Mouse (Mus musculus) stomach, embryonic 15.5 days (tissue): ENCODE results near the gene Arhgef5. TPM values are rescaled to one million over a fixed set of nuclear protein-coding genes. Genes with fewer than 3 reads are reported as not detected.

Experiments used
- ATAC-seq: fragments of 200-750 bp; cut with Nextera tagmentation; 2 replicates; pipeline ENCODE4 v1.8.0; 2017; ENCODE audit warnings: low read depth, moderate number of reproducible peaks, moderate TSS enrichment; ENCODE audit not compliant: insufficient read depth, low FRiP score
- H3K27ac ChIP-seq: fragments of 300-500 bp; sonication (generic); 2 replicates; pipeline ENCODE4 v1.5.1; 2015; ENCODE audit warnings: mild to moderate bottlenecking, inconsistent platforms
- H3K27me3 ChIP-seq: fragments of 300-500 bp; sonication (generic); replicated peaks from 2 replicates; pipeline ENCODE4 v1.6.1; 2015; ENCODE audit warnings: inconsistent platforms
- H3K36me3 ChIP-seq: fragments of 300-500 bp; sonication (generic); 2 replicates; pipeline ENCODE4 v1.6.1; 2015; ENCODE audit warnings: inconsistent platforms
- H3K4me1 ChIP-seq: fragments of 300-500 bp; sonication (generic); 2 replicates; pipeline ENCODE4 v1.6.1; 2015; ENCODE audit warnings: inconsistent platforms
- H3K4me2 ChIP-seq: fragments of 300-500 bp; sonication (generic); 2 replicates; pipeline ENCODE4 v1.6.1; 2015; ENCODE audit warnings: mild to moderate bottlenecking, inconsistent platforms
- H3K4me3 ChIP-seq: fragments of 300-500 bp; sonication (generic); replicated peaks from 2 replicates; pipeline ENCODE4 v1.5.1; 2015; ENCODE audit warnings: inconsistent platforms
- H3K9ac ChIP-seq: fragments of 300-500 bp; sonication (generic); 2 replicates; pipeline ENCODE4 v1.6.1; 2015; ENCODE audit warnings: inconsistent platforms
- H3K9me3 ChIP-seq: fragments of 300-500 bp; sonication (generic); 2 replicates; pipeline ENCODE4 v1.6.1; 2016; ENCODE audit warnings: inconsistent platforms
- WGBS: fragments of 180-500 bp; shearing (Covaris S2); methylation state at CpG from one replicate; pipeline ENCODE4 v1.1.7; 2015; 5-methylcytosine and 5-hydroxymethylcytosine counted together
- polyA plus RNA-seq: library from polyadenylated mRNA; unstranded; fragments of >200 nt; fragmentation: Nextera tagmentation; extraction: Ambion mirVana; gene quantifications from 2 replicates; pipeline ENCODE4 v1.2.1, GENCODE M21; 2015

The Arhgef5 gene
- polyA plus RNA-seq, 1 experiment from 2014 or later = 17.1 TPM

GRCm38 (mm10) chr6:43292041-43292440, 26.7 kb downstream of the Arhgef5 start:
- Histone ChIP-seq H3K4me3 (no peak overlapping the region), H3K27ac (peak overlapping the region; percentile 52), H3K4me1 (peaks cover 7% of the 10 kb centered on the region; the same call in 1 of the 2 replicates), H3K9ac (no peak overlapping the region), H3K9me3 (no peaks in the 10 kb centered on the region), H3K4me2 (no peak overlapping the region), H3K36me3 (peaks cover 21% of the 10 kb centered on the region), H3K27me3 (no peaks in the 10 kb centered on the region)
- 55% methylated on average over 3 of the region's 3 CpGs for WGBS
- 0 out of 2 replicates have a peak, but pooled peaks have one; percentile 34 for ATAC-seq

- no peak overlapping the region for H3K9ac ChIP-seq
- peak; percentile 44; the same call in 1 of the 2 replicates for ATAC-seq
- no peak overlapping the region for H3K4me3 ChIP-seq
- no peak overlapping the region for H3K4me2 ChIP-seq
- H3K9me3 ChIP-seq = no peaks in the 10 kb centered on the region
- WGBS = 48% methylated on average over 6 of the region's 6 CpGs
- no peaks in the 10 kb centered on the region for H3K27me3 ChIP-seq
- H3K4me1 ChIP-seq = peaks cover 7% of the 10 kb centered on the region; the same call in 1 of the 2 replicates
- H3K36me3 ChIP-seq = peaks cover 18% of the 10 kb centered on the region
- peak overlapping the region; percentile 52 for H3K27ac ChIP-seq
Measured at GRCm38 (mm10) chr6:43292471-43293076, 27.2 kb downstream of the Arhgef5 start.

DNA sequence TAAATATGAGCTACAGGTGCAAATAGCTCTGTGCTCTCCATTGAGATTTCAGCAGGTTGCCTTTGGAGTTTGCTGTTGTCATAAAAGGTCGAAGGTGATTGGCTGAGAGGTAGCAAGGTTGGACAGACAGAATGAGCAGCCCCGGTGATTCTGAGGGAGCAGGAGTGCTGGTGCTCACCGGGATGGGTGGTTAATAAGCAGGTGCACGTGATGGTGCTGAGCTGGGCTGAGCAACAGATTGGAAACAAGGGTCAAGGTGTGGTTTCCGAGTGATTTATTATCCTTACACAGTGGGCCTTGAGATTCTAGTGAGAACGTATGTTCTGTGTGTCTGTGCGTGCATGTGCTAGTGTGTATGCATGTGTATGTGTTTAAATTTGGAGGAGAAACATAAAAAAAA, 27.8 kb downstream of the Arhgef5 start:
- Histone ChIP-seq H3K4me3 (no peak overlapping the region), H3K4me1 (peaks cover 7% of the 10 kb centered on the region; the same call in 1 of the 2 replicates), H3K27ac (peak overlapping the region; percentile 52; the same call in 1 of the 2 replicates), H3K4me2 (no peak overlapping the region), H3K9ac (no peak overlapping the region), H3K27me3 (no peaks in the 10 kb centered on the region), H3K36me3 (peaks cover 13% of the 10 kb centered on the region), H3K9me3 (no peaks in the 10 kb centered on the region)
- 72% methylated on average over 7 of the region's 7 CpGs for WGBS
- no peak for ATAC-seq

DNA sequence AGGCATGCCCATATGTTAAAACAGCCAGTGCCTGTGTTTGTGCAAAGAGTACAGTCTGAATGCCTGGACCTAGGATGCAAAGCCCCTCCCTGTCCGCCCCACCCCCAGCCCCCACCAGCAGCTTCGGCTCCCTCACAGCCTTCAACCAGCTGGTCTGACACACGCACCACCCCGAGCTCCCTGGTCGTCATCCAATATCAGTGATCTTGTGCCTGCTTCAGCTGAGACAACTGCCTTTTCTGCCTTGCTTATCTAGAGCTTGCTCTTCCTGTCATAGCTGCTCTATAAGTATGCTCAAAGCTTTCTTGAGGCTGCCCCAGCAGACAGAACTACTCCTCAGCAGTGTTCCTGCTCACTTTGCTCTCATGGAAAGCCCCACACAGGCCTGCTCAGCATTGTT, 30.5 kb downstream of the Arhgef5 start:
- no peak overlapping the region for H3K9ac ChIP-seq
- H3K9me3 ChIP-seq = no peaks in the 10 kb centered on the region
- no peaks in the 10 kb centered on the region for H3K27me3 ChIP-seq
- no peak overlapping the region for H3K4me3 ChIP-seq
- H3K4me2 ChIP-seq = no peak overlapping the region
- no peaks in the 10 kb centered on the region for H3K36me3 ChIP-seq
- WGBS = 24% methylated on average over 5 of the region's 5 CpGs
- peak overlapping the region; percentile 31; the same call in 1 of the 2 replicates for H3K27ac ChIP-seq
- peak; percentile 48; the same call in 1 of the 2 replicates for ATAC-seq
- H3K4me1 ChIP-seq = peaks cover 7% of the 10 kb centered on the region; the same call in 1 of the 2 replicates

- Histone ChIP-seq H3K9me3 (no peaks in the 10 kb centered on the region), H3K4me1 (peaks cover 7% of the 10 kb centered on the region; the same call in 1 of the 2 replicates), H3K4me3 (no peak overlapping the region), H3K27me3 (no peaks in the 10 kb centered on the region), H3K27ac (no peak overlapping the region), H3K4me2 (no peak overlapping the region), H3K9ac (no peak overlapping the region), H3K36me3 (no peaks in the 10 kb centered on the region)
- WGBS = 34% methylated on average over 7 of the region's 7 CpGs
- ATAC-seq = no peak
Measured at GRCm38 (mm10) chr6:43296798-43297507, 31.6 kb downstream of the Arhgef5 start.

- H3K9ac ChIP-seq = no peak overlapping the region
- H3K9me3 ChIP-seq = no peaks in the 10 kb centered on the region
- WGBS = 33% methylated on average over 2 of the region's 2 CpGs
- no peak overlapping the region for H3K4me3 ChIP-seq
- peaks cover 7% of the 10 kb centered on the region; the same call in 1 of the 2 replicates for H3K4me1 ChIP-seq
- no peaks in the 10 kb centered on the region for H3K27me3 ChIP-seq
- no peaks in the 10 kb centered on the region for H3K36me3 ChIP-seq
- no peak overlapping the region for H3K27ac ChIP-seq
- ATAC-seq = no peak
- H3K4me2 ChIP-seq = no peak overlapping the region
Measured at GRCm38 (mm10) chr6:43297508-43297850, 32.1 kb downstream of the Arhgef5 start.

DNA sequence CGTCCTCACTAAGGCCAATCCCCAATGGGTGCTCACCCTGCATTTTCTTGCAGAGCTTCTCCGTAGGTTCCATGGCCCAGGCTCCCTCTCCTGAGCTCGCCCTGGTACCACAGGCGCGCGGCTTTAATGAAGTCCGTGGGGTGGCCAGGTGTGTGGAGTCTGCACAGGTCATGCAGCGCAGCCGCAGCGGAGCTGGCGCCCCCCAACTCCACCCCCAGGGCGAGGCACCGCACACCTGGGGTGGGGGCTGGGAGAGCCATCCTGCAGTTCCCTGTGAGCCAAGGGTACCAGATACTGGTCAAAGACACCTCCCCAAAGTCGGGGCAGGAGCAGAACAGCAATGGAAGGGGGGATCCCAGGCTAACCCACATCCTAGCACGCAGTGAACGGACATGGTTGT, 44.1 kb downstream of the Arhgef5 start, which contains the start of gene Nobox:
TSS of gene Nobox (minus strand) at position 101 of the 400 bp plus-strand sequence.
- Histone ChIP-seq H3K4me1 (no peaks in the 10 kb centered on the region), H3K9ac (no peak within 1 kb of the TSS), H3K36me3 (no peaks in the 10 kb centered on the region), H3K27me3 (no peaks in the 10 kb centered on the region), H3K4me2 (no peak within 1 kb of the TSS), H3K9me3 (no peaks in the 10 kb centered on the region), H3K27ac (no peak within 1 kb of the TSS), H3K4me3 (no peak within 1 kb of the TSS)
- peak; percentile 35; the same call in 1 of the 2 replicates for ATAC-seq
- WGBS = 69% methylated on average over 16 of the region's 16 CpGs

DNA sequence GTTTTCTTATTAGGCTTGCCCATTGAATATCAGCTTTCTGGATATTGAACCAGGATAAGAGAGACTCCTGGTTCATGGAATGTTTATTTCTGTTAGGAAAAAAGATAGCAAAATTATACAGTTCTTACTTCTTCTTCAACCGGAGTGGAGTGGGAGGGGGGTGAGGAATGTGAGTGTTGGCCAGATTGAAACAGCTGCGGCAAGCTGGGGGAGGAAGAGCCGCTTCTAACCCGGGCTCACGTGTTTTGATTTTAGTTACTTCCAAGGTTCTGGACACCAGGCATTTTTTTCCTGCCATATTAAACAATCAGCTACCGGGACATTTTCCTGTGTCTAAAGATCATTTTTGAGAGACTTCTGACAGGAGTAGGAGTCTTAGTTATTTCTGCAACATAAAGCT, 44.7 kb downstream of the Arhgef5 start:
- no peak overlapping the region for H3K4me3 ChIP-seq
- H3K4me1 ChIP-seq = no peaks in the 10 kb centered on the region
- H3K9me3 ChIP-seq = no peaks in the 10 kb centered on the region
- 39% methylated on average over 6 of the region's 6 CpGs for WGBS
- H3K4me2 ChIP-seq = no peak overlapping the region
- H3K27ac ChIP-seq = no peak overlapping the region
- no peak for ATAC-seq
- H3K27me3 ChIP-seq = no peaks in the 10 kb centered on the region
- H3K9ac ChIP-seq = no peak overlapping the region
- H3K36me3 ChIP-seq = no peaks in the 10 kb centered on the region

GRCm38 (mm10) chr6:43312546-43312945, 47.2 kb downstream of the Arhgef5 start:
- no peaks in the 10 kb centered on the region for H3K27me3 ChIP-seq
- ATAC-seq = no peak
- H3K4me2 ChIP-seq = no peak overlapping the region
- no peak overlapping the region for H3K27ac ChIP-seq
- no peaks in the 10 kb centered on the region for H3K4me1 ChIP-seq
- no peaks in the 10 kb centered on the region for H3K36me3 ChIP-seq
- H3K4me3 ChIP-seq = no peak overlapping the region
- H3K9me3 ChIP-seq = no peaks in the 10 kb centered on the region
- no peak overlapping the region for H3K9ac ChIP-seq

DNA sequence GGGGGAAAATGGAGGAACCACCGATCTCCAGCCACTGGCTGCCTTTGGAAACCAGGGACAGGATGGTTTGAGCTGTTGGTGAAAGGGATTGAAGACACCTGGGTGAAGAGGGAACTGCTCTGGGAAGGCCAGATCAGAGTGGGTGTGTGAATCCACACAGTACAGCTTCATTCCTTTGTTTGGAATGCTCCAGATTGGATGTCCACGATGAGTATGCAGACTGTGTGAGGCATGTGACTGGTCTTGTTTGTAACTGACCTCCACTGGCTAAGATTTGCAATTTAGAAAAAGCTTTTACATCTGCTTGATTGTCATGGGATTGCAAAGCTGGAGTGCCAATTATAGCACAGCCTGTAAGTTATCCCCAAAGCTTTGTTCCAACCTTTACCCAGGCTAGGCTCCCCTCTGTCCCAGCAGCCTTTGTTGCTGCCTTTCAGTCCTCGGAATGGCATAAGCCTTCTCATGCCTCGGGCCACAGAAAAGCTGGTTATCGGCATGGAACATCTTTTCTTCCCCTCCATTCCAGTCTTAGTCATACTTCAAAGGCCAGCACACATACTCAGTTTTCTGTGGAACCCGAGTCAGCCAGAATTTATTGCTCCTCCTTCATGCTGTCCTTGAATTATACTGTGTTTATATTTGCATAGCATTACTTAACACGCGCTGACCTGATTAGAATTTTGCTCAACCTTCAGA, 47.7 kb downstream of the Arhgef5 start:
- H3K4me3 ChIP-seq = no peak overlapping the region
- ATAC-seq = no peak
- H3K9ac ChIP-seq = no peak overlapping the region
- H3K9me3 ChIP-seq = no peaks in the 10 kb centered on the region
- no peaks in the 10 kb centered on the region for H3K27me3 ChIP-seq
- no peaks in the 10 kb centered on the region for H3K4me1 ChIP-seq
- H3K36me3 ChIP-seq = no peaks in the 10 kb centered on the region
- WGBS = 67% methylated on average over 8 of the region's 8 CpGs
- H3K4me2 ChIP-seq = no peak overlapping the region
- H3K27ac ChIP-seq = no peak overlapping the region

- H3K9me3 ChIP-seq = no peaks in the 10 kb centered on the region
- WGBS = 70% methylated on average over 4 of the region's 4 CpGs
- no peak overlapping the region for H3K4me2 ChIP-seq
- H3K4me1 ChIP-seq = no peaks in the 10 kb centered on the region
- H3K36me3 ChIP-seq = no peaks in the 10 kb centered on the region
- no peak overlapping the region for H3K9ac ChIP-seq
- no peak for ATAC-seq
- no peak overlapping the region for H3K4me3 ChIP-seq
- no peak overlapping the region for H3K27ac ChIP-seq
- H3K27me3 ChIP-seq = no peaks in the 10 kb centered on the region
Measured at GRCm38 (mm10) chr6:43333479-43333878, 68.1 kb downstream of the Arhgef5 start.
